Mouse (Mus musculus): ENCODE results near the gene Gpr107. TPM values are rescaled to one million over a fixed set of nuclear protein-coding genes. Genes with fewer than 3 reads are reported as not detected.
A peak's percentile ranks its signal among the peaks of the same experiment; 100 is the strongest.

Gene Gpr107
- polyA plus RNA-seq, 1 experiment from 2014 or later: 38.1 TPM

- H3K9ac ChIP-seq: no peak overlapping the region
- peaks cover 76% of the 10 kb centered on the region for H3K36me3 ChIP-seq
- no peaks in the 10 kb centered on the region for H3K9me3 ChIP-seq
- H3K4me2 ChIP-seq: no peak overlapping the region
- WGBS: 74% methylated on average over 11 of the region's 11 CpGs
- no peak for ATAC-seq (ENCODE audit: low FRiP score)
- no peak overlapping the region for H3K4me3 ChIP-seq
- H3K4me1 ChIP-seq (replicated peaks): peaks cover 51% of the 10 kb centered on the region
- no peaks in the 10 kb centered on the region for H3K27me3 ChIP-seq
- H3K27ac ChIP-seq: no peak overlapping the region
These were observed 58.2 kb downstream of the Gpr107 start for GRCm38 (mm10) chr2:31210144-31210847.

- H3K9ac ChIP-seq: no peak overlapping the region
- peaks cover 82% of the 10 kb centered on the region for H3K36me3 ChIP-seq
- peaks cover 42% of the 10 kb centered on the region for H3K4me1 ChIP-seq (replicated peaks)
- peak overlapping the region; percentile 52; the same call in 1 of the 2 replicates for H3K27ac ChIP-seq
- no peak overlapping the region for H3K4me2 ChIP-seq
- ATAC-seq (ENCODE audit: low FRiP score): no peak
- WGBS: 47% methylated on average over 3 of the region's 3 CpGs
- no peaks in the 10 kb centered on the region for H3K9me3 ChIP-seq
- H3K27me3 ChIP-seq: no peaks in the 10 kb centered on the region
- no peak overlapping the region for H3K4me3 ChIP-seq
These were observed 59.1 kb downstream of the Gpr107 start for GRCm38 (mm10) chr2:31211204-31211603.

DNA sequence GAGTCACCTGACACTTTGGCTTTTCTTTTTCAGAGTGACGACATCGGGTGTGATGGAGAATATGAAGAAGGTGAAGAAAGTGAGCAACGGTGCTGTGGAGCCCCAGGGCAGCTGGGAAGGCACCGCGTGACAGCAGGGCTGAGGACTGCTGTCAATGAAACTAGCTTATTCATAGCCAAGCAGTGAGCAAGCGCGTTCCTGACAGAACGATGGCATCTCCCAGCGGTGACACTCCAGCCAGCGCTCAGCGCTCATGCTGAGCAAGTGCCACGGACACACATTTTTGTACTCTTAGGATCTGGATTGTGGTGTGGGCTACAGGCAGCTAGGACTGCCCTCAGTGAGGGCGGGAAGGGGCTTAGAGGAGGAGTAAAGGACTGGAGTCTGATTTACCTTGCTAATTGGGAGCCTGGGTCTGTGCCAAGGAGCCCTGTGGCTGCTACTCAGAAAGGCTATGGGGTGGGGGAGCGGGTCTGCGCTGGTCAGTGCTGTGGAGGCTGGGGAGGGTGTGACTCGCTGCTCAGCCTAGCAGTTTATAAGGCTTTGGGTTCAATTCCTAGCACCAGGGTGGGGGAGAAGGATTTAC is 62.2 kb downstream of the Gpr107 start:
- no peak for ATAC-seq (ENCODE audit: low FRiP score)
- Histone ChIP-seq H3K4me2 (no peak overlapping the region), H3K27me3 (no peaks in the 10 kb centered on the region), H3K9ac (no peak overlapping the region), H3K4me3 (no peak overlapping the region), H3K36me3 (peaks cover 80% of the 10 kb centered on the region), H3K4me1 (replicated peaks) (peaks cover 22% of the 10 kb centered on the region), H3K27ac (no peak overlapping the region; the same call in 1 of the 2 replicates), H3K9me3 (no peaks in the 10 kb centered on the region)
- WGBS: 68% methylated on average over 16 of the region's 16 CpGs

DNA sequence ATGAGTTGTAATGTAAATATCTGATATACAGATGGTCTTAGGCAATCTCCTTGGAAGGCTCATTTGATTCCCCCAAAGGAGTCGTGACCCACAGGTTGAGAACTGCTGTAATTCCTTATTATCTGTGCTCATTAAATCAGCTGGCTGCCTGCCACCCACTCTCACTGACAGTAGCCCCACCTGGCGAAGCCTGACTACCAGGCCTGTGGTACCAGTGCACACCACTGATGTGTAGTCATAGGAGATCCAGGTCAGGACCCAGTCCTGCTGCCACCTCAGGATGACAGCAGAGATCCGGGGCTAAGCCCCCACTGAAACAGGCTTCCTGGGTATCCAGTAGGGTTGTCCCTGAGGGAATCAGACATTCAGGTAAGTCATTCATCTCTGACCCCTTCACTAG is 66.5 kb downstream of the Gpr107 start:
- H3K4me3 ChIP-seq: no peak overlapping the region
- peaks cover 16% of the 10 kb centered on the region for H3K4me1 ChIP-seq (replicated peaks)
- no peak overlapping the region for H3K27ac ChIP-seq
- no peaks in the 10 kb centered on the region for H3K9me3 ChIP-seq
- 81% methylated on average over 3 of the region's 3 CpGs for WGBS
- H3K4me2 ChIP-seq: no peak overlapping the region
- H3K9ac ChIP-seq: no peak overlapping the region
- no peak for ATAC-seq (ENCODE audit: low FRiP score)
- peaks cover 42% of the 10 kb centered on the region for H3K36me3 ChIP-seq
- no peaks in the 10 kb centered on the region for H3K27me3 ChIP-seq

GRCm38 (mm10) chr2:31219470-31219869 is 67.4 kb downstream of the Gpr107 start:
- 91% methylated on average over 6 of the region's 6 CpGs for WGBS
- Histone ChIP-seq H3K4me2 (no peak overlapping the region), H3K4me1 (replicated peaks) (peaks cover 7% of the 10 kb centered on the region), H3K9ac (no peak overlapping the region), H3K36me3 (peaks cover 34% of the 10 kb centered on the region), H3K9me3 (no peaks in the 10 kb centered on the region), H3K27ac (no peak overlapping the region), H3K4me3 (no peak overlapping the region), H3K27me3 (no peaks in the 10 kb centered on the region)
- ATAC-seq (ENCODE audit: low FRiP score): no peak

- 70% methylated on average over 7 of the region's 7 CpGs for WGBS
- no peak overlapping the region for H3K4me3 ChIP-seq
- H3K9me3 ChIP-seq: no peaks in the 10 kb centered on the region
- H3K27ac ChIP-seq: no peak overlapping the region
- no peak for ATAC-seq (ENCODE audit: low FRiP score)
- no peak overlapping the region for H3K4me2 ChIP-seq
- H3K4me1 ChIP-seq (replicated peaks): peaks cover 6% of the 10 kb centered on the region; the same call in 1 of the 2 replicates
- no peak overlapping the region for H3K9ac ChIP-seq
- H3K27me3 ChIP-seq: no peaks in the 10 kb centered on the region
- peaks cover 21% of the 10 kb centered on the region for H3K36me3 ChIP-seq
These were observed 68.7 kb downstream of the Gpr107 start for GRCm38 (mm10) chr2:31220844-31221243.

GRCm38 (mm10) chr2:31221582-31221981 is 69.5 kb downstream of the Gpr107 start:
- Histone ChIP-seq H3K4me3 (no peak overlapping the region), H3K4me2 (no peak overlapping the region), H3K9me3 (peaks cover 7% of the 10 kb centered on the region; the same call in 1 of the 2 replicates), H3K4me1 (replicated peaks) (peaks cover 6% of the 10 kb centered on the region; the same call in 1 of the 2 replicates), H3K27me3 (no peaks in the 10 kb centered on the region), H3K36me3 (peaks cover 14% of the 10 kb centered on the region), H3K9ac (no peak overlapping the region), H3K27ac (no peak overlapping the region)
- 86% methylated on average over 5 of the region's 5 CpGs for WGBS
- ATAC-seq (ENCODE audit: low FRiP score): no peak

DNA sequence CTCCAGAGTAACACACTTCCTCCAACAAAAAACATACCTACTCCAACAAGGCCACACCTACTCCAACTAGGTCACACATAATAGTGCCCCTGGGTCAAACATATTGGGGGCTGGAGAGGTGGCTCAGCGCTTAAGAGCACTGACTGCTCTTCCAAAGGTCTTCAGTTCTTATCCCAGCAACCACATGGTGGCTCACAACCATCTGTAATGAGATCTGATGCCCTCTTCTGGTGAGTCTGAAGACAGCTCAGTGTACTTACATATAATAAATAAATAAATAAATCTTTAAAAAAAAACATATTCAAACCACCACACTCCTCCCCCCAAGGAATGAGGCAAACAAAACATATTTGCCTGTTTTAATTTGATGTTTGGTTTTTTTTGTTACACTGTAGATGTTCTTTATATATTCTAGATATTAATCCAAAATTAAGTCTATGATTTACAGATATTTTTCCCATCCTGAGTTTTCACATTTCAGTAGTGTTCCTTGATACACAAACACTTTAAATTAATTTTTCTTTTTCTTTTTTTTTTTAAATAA is 76.7 kb downstream of the Gpr107 start:
- Histone ChIP-seq H3K4me2 (no peak overlapping the region), H3K27ac (no peak overlapping the region), H3K9me3 (peaks cover 7% of the 10 kb centered on the region; the same call in 1 of the 2 replicates), H3K4me1 (replicated peaks) (no peaks in the 10 kb centered on the region), H3K9ac (no peak overlapping the region), H3K4me3 (no peak overlapping the region), H3K36me3 (no peaks in the 10 kb centered on the region), H3K27me3 (no peaks in the 10 kb centered on the region)
- WGBS: 44% methylated on average over 1 of the region's 1 CpGs
- ATAC-seq (ENCODE audit: low FRiP score): no peak

DNA sequence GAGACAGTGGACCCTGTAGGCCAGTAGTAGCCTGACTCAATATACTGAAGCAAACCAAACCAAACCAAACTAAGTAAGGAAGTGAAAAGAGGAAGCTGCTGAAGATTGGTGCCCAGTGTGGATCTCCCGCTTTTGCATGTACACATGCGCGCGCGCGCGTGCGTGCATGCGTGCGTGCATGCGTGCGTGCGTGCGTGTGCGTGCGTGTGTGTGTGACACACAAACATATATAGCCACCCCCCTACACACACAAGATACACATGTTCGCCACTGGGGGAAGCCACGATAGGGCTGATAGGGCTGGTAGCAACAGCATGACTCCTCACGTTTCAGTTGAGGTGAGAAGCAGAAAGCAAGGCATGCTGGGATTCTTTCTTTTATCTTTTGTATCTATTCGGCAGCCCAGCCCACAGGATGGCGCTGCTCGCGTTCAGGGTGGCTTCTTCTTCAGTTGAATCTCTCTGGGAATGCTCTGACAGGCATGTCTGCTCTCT is 87.1 kb downstream of the Gpr107 start:
- Histone ChIP-seq H3K9me3 (no peaks in the 10 kb centered on the region), H3K27me3 (peaks cover 26% of the 10 kb centered on the region), H3K9ac (0 out of 2 replicates have a peak overlapping the region, but pooled peaks have one; percentile 29), H3K36me3 (no peaks in the 10 kb centered on the region), H3K4me3 (peak overlapping the region; percentile 16), H3K4me1 (replicated peaks) (peaks cover 17% of the 10 kb centered on the region), H3K27ac (no peak overlapping the region), H3K4me2 (peak overlapping the region; percentile 35)
- WGBS: 37% methylated on average over 23 of the region's 23 CpGs
- ATAC-seq (ENCODE audit: low FRiP score): 0 out of 2 replicates have a peak, but pooled peaks have one; percentile 49

DNA sequence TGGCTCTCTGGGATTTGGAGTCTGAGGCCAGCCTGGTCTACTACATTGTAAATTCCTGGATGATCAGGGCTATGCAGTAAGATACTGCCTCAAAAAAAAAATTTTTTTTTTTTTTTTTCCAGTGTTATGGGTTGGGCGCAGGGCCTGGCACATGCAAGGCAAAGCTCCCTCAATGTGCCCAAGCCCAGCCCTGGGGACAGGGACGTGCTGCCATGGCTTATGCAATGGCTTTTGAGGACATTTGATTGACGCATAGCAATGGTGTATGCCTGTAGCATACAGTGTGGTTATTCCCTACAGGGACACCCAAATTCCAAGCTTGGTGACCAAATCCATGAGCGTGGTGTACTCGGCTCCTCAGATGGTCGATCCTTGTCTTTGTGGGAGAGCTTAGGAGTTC is 87.7 kb downstream of the Gpr107 start:
- Histone ChIP-seq H3K36me3 (no peaks in the 10 kb centered on the region), H3K9ac (no peak overlapping the region), H3K4me3 (no peak overlapping the region), H3K9me3 (no peaks in the 10 kb centered on the region), H3K27me3 (peaks cover 26% of the 10 kb centered on the region), H3K4me2 (peak overlapping the region; percentile 35; the same call in 1 of the 2 replicates), H3K27ac (no peak overlapping the region), H3K4me1 (replicated peaks) (peaks cover 20% of the 10 kb centered on the region)
- 77% methylated on average over 6 of the region's 6 CpGs for WGBS
- ATAC-seq (ENCODE audit: low FRiP score): no peak

DNA sequence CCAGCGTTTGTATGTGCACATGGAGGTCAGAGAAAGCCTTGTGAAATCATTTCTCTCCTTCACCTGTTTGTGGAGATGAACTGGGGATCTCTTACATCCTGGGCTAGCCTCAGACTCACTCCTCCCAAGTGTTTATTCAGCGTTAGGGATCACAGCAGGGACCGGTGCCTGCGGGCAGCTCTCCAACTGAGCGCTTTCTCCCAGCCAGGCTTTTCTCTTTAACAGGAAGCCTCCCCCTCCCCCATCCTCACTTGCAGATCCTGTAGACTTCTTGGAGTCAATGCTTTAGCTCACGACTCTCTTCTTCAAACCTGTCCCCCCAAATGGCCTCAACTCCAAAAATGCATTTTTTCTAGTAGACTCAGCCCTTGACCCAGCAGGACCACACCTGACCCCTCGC is 89.5 kb downstream of the Gpr107 start:
- Histone ChIP-seq H3K4me3 (no peak overlapping the region), H3K27me3 (peaks cover 26% of the 10 kb centered on the region), H3K9ac (0 out of 2 replicates have a peak overlapping the region, but pooled peaks have one; percentile 13), H3K4me1 (replicated peaks) (peaks cover 30% of the 10 kb centered on the region), H3K27ac (no peak overlapping the region), H3K9me3 (no peaks in the 10 kb centered on the region), H3K36me3 (no peaks in the 10 kb centered on the region), H3K4me2 (no peak overlapping the region)
- ATAC-seq (ENCODE audit: low FRiP score): no peak
- 14% methylated on average over 7 of the region's 7 CpGs for whole genome bisulfite sequencing

DNA sequence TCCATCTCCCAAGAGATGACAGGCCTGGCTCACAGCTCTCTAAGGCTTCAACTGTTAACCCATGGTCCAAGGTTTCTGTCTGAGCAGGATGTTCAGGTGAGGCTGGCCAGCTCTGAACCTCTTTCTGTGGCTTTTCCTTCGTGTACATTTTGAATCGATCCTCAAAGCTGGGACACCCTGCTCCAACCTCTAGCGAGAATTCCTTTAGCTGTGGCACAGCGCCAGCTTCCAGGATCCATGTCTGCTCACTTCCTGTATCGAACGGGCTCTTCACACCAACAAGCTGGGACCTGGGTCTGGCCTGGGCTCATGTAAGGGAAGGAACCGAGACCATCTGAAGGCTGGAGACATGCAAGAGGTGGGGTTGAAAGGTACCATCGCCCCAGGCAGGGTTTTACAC is 92.1 kb downstream of the Gpr107 start:
- peaks cover 53% of the 10 kb centered on the region for H3K4me1 ChIP-seq (replicated peaks)
- WGBS: 79% methylated on average over 8 of the region's 8 CpGs
- H3K9me3 ChIP-seq: no peaks in the 10 kb centered on the region
- 0 out of 2 replicates have a peak overlapping the region, but pooled peaks have one; percentile 96 for H3K4me3 ChIP-seq
- H3K27ac ChIP-seq: no peak overlapping the region
- no peak for ATAC-seq (ENCODE audit: low FRiP score)
- no peak overlapping the region for H3K4me2 ChIP-seq
- peaks cover 26% of the 10 kb centered on the region for H3K27me3 ChIP-seq
- peaks cover 12% of the 10 kb centered on the region; the same call in 1 of the 2 replicates for H3K36me3 ChIP-seq
- peak overlapping the region; percentile 98; the same call in 1 of the 2 replicates for H3K9ac ChIP-seq
